Mouse (Mus musculus) central nervous system, embryonic 18 days (tissue): ENCODE measurements around the gene Gm10330. TPM values are rescaled to one million over a fixed set of nuclear protein-coding genes. Genes with fewer than 3 reads are reported as not detected.

Experiments used
- polyA plus RNA-seq: library from polyadenylated mRNA; depleted of rRNA; stranded (reverse); fragments of >200 nt; gene quantifications from 2 replicates; pipeline ENCODE4 v1.2.3, GENCODE M21; 2012; rRNA removed

Gene Gm10330
- polyA plus RNA-seq, result 0.83 and 1.1 TPM in 2 replicates

DNA sequence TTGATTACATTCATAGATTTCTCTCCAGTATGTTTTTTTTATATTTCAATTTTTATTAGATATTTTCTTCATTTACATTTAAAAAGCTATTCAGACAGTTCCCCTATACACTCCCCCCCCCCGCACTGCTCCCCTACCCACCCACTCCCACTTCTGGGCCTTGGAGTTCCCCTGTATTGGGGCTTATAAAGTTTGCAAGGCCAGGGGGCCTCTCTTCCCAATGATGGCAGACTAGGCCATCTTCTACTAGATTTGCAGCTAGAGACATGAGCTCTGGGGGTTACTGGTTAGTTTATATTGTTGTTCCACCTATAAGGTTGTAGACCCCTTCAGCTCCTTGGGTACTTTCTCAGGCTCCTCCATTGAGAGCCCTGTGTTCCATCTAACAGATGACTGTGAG is at the start of gene Gm10330:
Gene Gm10330 (minus strand): TSS at position 101 of the 400 bp plus-strand sequence.

